Mouse (Mus musculus): ENCODE data around the gene Gna12. TPM values are rescaled to one million over a fixed set of nuclear protein-coding genes. Genes with fewer than 3 reads are reported as not detected.

The Gna12 gene
- polyA plus RNA-seq, 1 experiment from 2014 or later: 43.8 TPM

- peaks cover 27% of the 10 kb centered on the region for H3K4me1 ChIP-seq
- H3K27ac ChIP-seq (replicated peaks): no peak overlapping the region
- WGBS: 77% methylated on average over 4 of the region's 4 CpGs
- no peak for ATAC-seq (ENCODE audit: low FRiP score)
- H3K9ac ChIP-seq (replicated peaks): no peak overlapping the region
- H3K27me3 ChIP-seq (replicated peaks): no peaks in the 10 kb centered on the region
- no peak overlapping the region for H3K4me2 ChIP-seq
- no peaks in the 10 kb centered on the region for H3K36me3 ChIP-seq
- no peak overlapping the region for H3K4me3 ChIP-seq (replicated peaks)
- H3K9me3 ChIP-seq (replicated peaks): 0 out of 2 replicates have a peak, but pooled peaks cover 2% of the 10 kb centered on the region
Observed at GRCm38 (mm10) chr5:140854700-140855099, 24.5 kb upstream of the Gna12 start.

- Histone ChIP-seq H3K4me1 (peaks cover 27% of the 10 kb centered on the region), H3K36me3 (no peaks in the 10 kb centered on the region), H3K4me3 (replicated peaks) (no peak overlapping the region), H3K9ac (replicated peaks) (no peak overlapping the region), H3K4me2 (no peak overlapping the region), H3K27me3 (replicated peaks) (no peaks in the 10 kb centered on the region), H3K27ac (replicated peaks) (no peak overlapping the region), H3K9me3 (replicated peaks) (0 out of 2 replicates have a peak, but pooled peaks cover 2% of the 10 kb centered on the region)
- 58% methylated on average over 5 of the region's 5 CpGs for WGBS
- ATAC-seq (ENCODE audit: low FRiP score): no peak
Observed at GRCm38 (mm10) chr5:140853723-140854122, 23.5 kb upstream of the Gna12 start.

GRCm38 (mm10) chr5:140852435-140852996, 22.3 kb upstream of the Gna12 start:
- Histone ChIP-seq H3K4me3 (replicated peaks) (no peak overlapping the region), H3K9me3 (replicated peaks) (0 out of 2 replicates have a peak, but pooled peaks cover 2% of the 10 kb centered on the region), H3K27me3 (replicated peaks) (no peaks in the 10 kb centered on the region), H3K27ac (replicated peaks) (peak overlapping the region; percentile 48), H3K9ac (replicated peaks) (no peak overlapping the region), H3K36me3 (no peaks in the 10 kb centered on the region), H3K4me2 (no peak overlapping the region), H3K4me1 (peaks cover 24% of the 10 kb centered on the region)
- WGBS: 51% methylated on average over 12 of the region's 12 CpGs
- ATAC-seq (ENCODE audit: low FRiP score): no peak

DNA sequence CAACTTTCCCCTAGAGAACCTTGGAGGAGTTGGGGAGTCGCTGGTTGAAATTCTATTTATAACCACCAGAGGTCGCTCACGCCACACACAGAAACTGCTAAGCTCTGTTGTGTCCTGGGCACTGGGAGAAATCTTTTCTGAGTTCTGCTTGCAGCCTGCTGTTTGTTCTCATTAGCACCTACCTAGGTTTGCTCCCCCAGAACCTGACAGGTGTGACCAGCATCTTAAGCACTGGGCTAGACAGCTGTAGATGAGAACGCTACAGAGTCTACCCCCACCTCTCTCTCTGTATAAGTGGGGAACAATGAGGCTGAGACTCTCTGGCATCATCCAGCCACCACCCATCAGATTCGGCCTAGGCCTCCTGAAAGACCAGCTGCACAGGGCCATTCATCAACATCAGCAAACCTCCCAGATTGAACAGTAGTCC, 17.1 kb upstream of the Gna12 start:
- Histone ChIP-seq H3K36me3 (no peaks in the 10 kb centered on the region), H3K4me1 (0 out of 2 replicates have a peak, but pooled peaks cover under 1% of the 10 kb centered on the region), H3K4me3 (replicated peaks) (no peak overlapping the region), H3K27me3 (replicated peaks) (0 out of 2 replicates have a peak, but pooled peaks cover 3% of the 10 kb centered on the region), H3K4me2 (no peak overlapping the region), H3K9me3 (replicated peaks) (0 out of 2 replicates have a peak, but pooled peaks cover 2% of the 10 kb centered on the region), H3K9ac (replicated peaks) (no peak overlapping the region), H3K27ac (replicated peaks) (no peak overlapping the region)
- WGBS: 8% methylated on average over 5 of the region's 5 CpGs
- ATAC-seq (ENCODE audit: low FRiP score): peak; percentile 47; the same call in 1 of the 2 replicates

GRCm38 (mm10) chr5:140841942-140842341, 11.7 kb upstream of the Gna12 start:
- Histone ChIP-seq H3K4me2 (no peak overlapping the region), H3K36me3 (no peaks in the 10 kb centered on the region), H3K27me3 (replicated peaks) (0 out of 2 replicates have a peak, but pooled peaks cover 3% of the 10 kb centered on the region), H3K4me1 (no peaks in the 10 kb centered on the region), H3K27ac (replicated peaks) (no peak overlapping the region), H3K9me3 (replicated peaks) (no peaks in the 10 kb centered on the region), H3K9ac (replicated peaks) (no peak overlapping the region), H3K4me3 (replicated peaks) (no peak overlapping the region)
- no peak for ATAC-seq (ENCODE audit: low FRiP score)
- WGBS: 79% methylated on average over 4 of the region's 4 CpGs

GRCm38 (mm10) chr5:140831064-140831431, 817 bp upstream of the Gna12 start:
- Histone ChIP-seq H3K27ac (replicated peaks) (no peak overlapping the region), H3K4me2 (peak overlapping the region; percentile 56), H3K9ac (replicated peaks) (no peak overlapping the region), H3K36me3 (no peaks in the 10 kb centered on the region), H3K27me3 (replicated peaks) (no peaks in the 10 kb centered on the region), H3K4me1 (peaks cover 43% of the 10 kb centered on the region), H3K9me3 (replicated peaks) (no peaks in the 10 kb centered on the region), H3K4me3 (replicated peaks) (no peak overlapping the region)
- no peak for ATAC-seq (ENCODE audit: low FRiP score)
- 83% methylated on average over 8 of the region's 8 CpGs for WGBS

DNA sequence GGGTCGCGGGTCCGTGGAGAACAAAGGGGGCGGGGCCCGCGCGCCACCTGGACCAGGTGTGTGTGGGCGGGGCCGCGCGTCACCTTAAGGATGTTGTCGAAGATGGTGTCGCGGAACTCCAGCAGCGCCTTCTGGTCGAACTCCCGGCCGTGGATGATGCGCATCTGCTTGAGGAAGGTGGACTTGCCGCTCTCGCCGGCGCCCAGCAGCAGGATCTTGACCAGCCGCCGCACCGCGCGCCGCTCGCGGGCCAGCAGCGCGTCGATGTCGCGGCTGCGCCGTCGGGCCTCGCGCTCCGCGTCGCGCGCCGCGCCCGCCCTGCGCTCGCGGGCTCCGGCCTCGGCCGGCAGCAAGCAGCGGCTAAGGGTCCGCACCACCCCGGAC, 328 bp downstream of the Gna12 start:
- Histone ChIP-seq H3K4me3 (replicated peaks) (peak overlapping the region; percentile 80), H3K27ac (replicated peaks) (peak overlapping the region; percentile 84), H3K36me3 (0 out of 2 replicates have a peak, but pooled peaks cover 3% of the 10 kb centered on the region), H3K4me1 (peaks cover 49% of the 10 kb centered on the region), H3K4me2 (peak overlapping the region; percentile 88), H3K9me3 (replicated peaks) (no peaks in the 10 kb centered on the region), H3K9ac (replicated peaks) (peak overlapping the region; percentile 87), H3K27me3 (replicated peaks) (no peaks in the 10 kb centered on the region)
- peak; percentile 62 for ATAC-seq (ENCODE audit: low FRiP score)
- under 1% methylated on average over 43 of the region's 58 CpGs for WGBS

- H3K36me3 ChIP-seq: 0 out of 2 replicates have a peak, but pooled peaks cover 3% of the 10 kb centered on the region
- 0 out of 2 replicates have a peak, but pooled peaks have one; percentile 3 for ATAC-seq (ENCODE audit: low FRiP score)
Observed at GRCm38 (mm10) chr5:140829081-140829910, 935 bp downstream of the Gna12 start.

GRCm38 (mm10) chr5:140828363-140828762, 1.9 kb downstream of the Gna12 start:
- peak overlapping the region; percentile 88 for H3K4me2 ChIP-seq
- H3K9ac ChIP-seq (replicated peaks): no peak overlapping the region
- 78% methylated on average over 2 of the region's 2 CpGs for WGBS
- ATAC-seq (ENCODE audit: low FRiP score): no peak
- H3K36me3 ChIP-seq: 0 out of 2 replicates have a peak, but pooled peaks cover 3% of the 10 kb centered on the region
- H3K9me3 ChIP-seq (replicated peaks): no peaks in the 10 kb centered on the region
- H3K4me3 ChIP-seq (replicated peaks): peak overlapping the region; percentile 80
- H3K27ac ChIP-seq (replicated peaks): no peak overlapping the region
- peaks cover 49% of the 10 kb centered on the region for H3K4me1 ChIP-seq
- no peaks in the 10 kb centered on the region for H3K27me3 ChIP-seq (replicated peaks)

More at GRCm38 (mm10) chr5:140829081-140829910, 935 bp downstream of the Gna12 start:
- Histone ChIP-seq H3K4me2 (peak overlapping the region; percentile 88), H3K9me3 (replicated peaks) (no peaks in the 10 kb centered on the region), H3K4me3 (replicated peaks) (peak overlapping the region; percentile 80), H3K27ac (replicated peaks) (peak overlapping the region; percentile 84; the same call in 1 of the 2 replicates), H3K9ac (replicated peaks) (peak overlapping the region; percentile 87), H3K4me1 (peaks cover 49% of the 10 kb centered on the region), H3K27me3 (replicated peaks) (no peaks in the 10 kb centered on the region)
- 35% methylated on average over 18 of the region's 18 CpGs for WGBS

DNA sequence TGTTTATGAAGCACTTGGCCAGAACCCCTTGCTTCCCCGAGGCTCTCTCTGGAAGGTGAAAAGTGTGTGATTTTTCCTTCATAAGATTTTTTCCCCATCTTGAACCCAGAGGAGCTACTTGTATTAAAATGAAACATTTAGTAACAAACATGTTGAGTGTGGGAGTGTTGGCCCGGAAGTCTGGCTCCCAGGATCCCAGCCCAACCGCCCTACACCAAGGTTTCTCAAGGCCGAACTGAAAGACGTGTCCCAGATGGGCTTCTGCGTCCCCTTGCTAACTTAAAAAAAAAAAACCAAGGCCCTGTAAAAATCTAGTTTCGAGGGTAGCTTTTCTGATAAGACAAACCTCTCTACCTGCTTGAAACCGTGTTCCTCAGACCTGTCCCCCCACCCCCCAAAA, 2.3 kb downstream of the Gna12 start:
- no peak overlapping the region for H3K9ac ChIP-seq (replicated peaks)
- no peak for ATAC-seq (ENCODE audit: low FRiP score)
- peak overlapping the region; percentile 80; the same call in 1 of the 2 replicates for H3K4me3 ChIP-seq (replicated peaks)
- peaks cover 53% of the 10 kb centered on the region for H3K4me1 ChIP-seq
- WGBS: 73% methylated on average over 8 of the region's 8 CpGs
- no peaks in the 10 kb centered on the region for H3K9me3 ChIP-seq (replicated peaks)
- H3K36me3 ChIP-seq: 0 out of 2 replicates have a peak, but pooled peaks cover 3% of the 10 kb centered on the region
- H3K27me3 ChIP-seq (replicated peaks): no peaks in the 10 kb centered on the region
- no peak overlapping the region for H3K27ac ChIP-seq (replicated peaks)
- H3K4me2 ChIP-seq: peak overlapping the region; percentile 88

GRCm38 (mm10) chr5:140827413-140827812, 2.8 kb downstream of the Gna12 start:
- no peak for ATAC-seq (ENCODE audit: low FRiP score)
- no peak overlapping the region for H3K4me3 ChIP-seq (replicated peaks)

More at GRCm38 (mm10) chr5:140827413-140827812, 2.8 kb downstream of the Gna12 start:
- peaks cover 53% of the 10 kb centered on the region for H3K4me1 ChIP-seq
- 0 out of 2 replicates have a peak, but pooled peaks cover 3% of the 10 kb centered on the region for H3K36me3 ChIP-seq
- peak overlapping the region; percentile 88 for H3K4me2 ChIP-seq
- H3K9ac ChIP-seq (replicated peaks): no peak overlapping the region
- 0 out of 2 replicates have a peak overlapping the region, but pooled peaks have one; percentile 28 for H3K27ac ChIP-seq (replicated peaks)
- 72% methylated on average over 2 of the region's 2 CpGs for WGBS
- H3K27me3 ChIP-seq (replicated peaks): no peaks in the 10 kb centered on the region
- H3K9me3 ChIP-seq (replicated peaks): no peaks in the 10 kb centered on the region
